Mouse (Mus musculus) testis, adult 10 weeks (tissue): ENCODE measurements around the gene Muc20. TPM values are rescaled to one million over a fixed set of nuclear protein-coding genes. Genes with fewer than 3 reads are reported as not detected.

Source experiments
- polyA plus RNA-seq: library from polyadenylated mRNA; stranded (reverse); fragments of 350-450 nt; fragmentation: Illumina TruSeq; extraction: RNeasy Lipid Tissue Mini Kit (QIAGEN cat#74804); gene quantifications from one replicate; pipeline ENCODE4 v1.2.3, GENCODE M21; 2014; ENCODE audit warnings: low read depth, low replicate concordance

The Muc20 gene
- polyA plus RNA-seq, result 0.83 TPM

GRCm38 (mm10) chr16:32797426-32797689 lies at the start of gene Muc20:
TSS of gene Muc20 (minus strand) at chr16:32797435.

GRCm38 (mm10) chr16:32810321-32810720 lies 13.1 kb upstream of the Muc20 start, which contains the start of gene Smbd1:
TSS of gene Smbd1 (minus strand) at chr16:32810477.

GRCm38 (mm10) chr16:32735586-32735985 lies 61.6 kb downstream of the Muc20 start, which contains the start of gene Muc4:
TSS of gene Muc4 (plus strand) at chr16:32735886.

Other genes starting within 250 kb of the Muc20 start
- gene Tfrc, start 188.5 kb downstream of the Muc20 start, polyA plus RNA-seq, result 33.7 TPM
- gene Tnk2, start 153.6 kb downstream of the Muc20 start, polyA plus RNA-seq, result 0.90 TPM
- gene Muc4, start 61.5 kb downstream of the Muc20 start, polyA plus RNA-seq, result 11.9 TPM
- not detected for gene Smbd1, start 13.0 kb upstream of the Muc20 start, polyA plus RNA-seq
- gene Fyttd1, start 80.1 kb upstream of the Muc20 start, polyA plus RNA-seq, result 695 TPM
- gene Rubcn, start 80.3 kb upstream of the Muc20 start, polyA plus RNA-seq, result 19.2 TPM
- gene Lrch3, start 116.7 kb upstream of the Muc20 start, polyA plus RNA-seq, result 21.8 TPM